Mouse (Mus musculus): ENCODE data around the gene Aig1. TPM values are rescaled to one million over a fixed set of nuclear protein-coding genes. Genes with fewer than 3 reads are reported as not detected.

Aig1 gene
- polyA plus RNA-seq, 1 experiment = 70.7 TPM

DNA sequence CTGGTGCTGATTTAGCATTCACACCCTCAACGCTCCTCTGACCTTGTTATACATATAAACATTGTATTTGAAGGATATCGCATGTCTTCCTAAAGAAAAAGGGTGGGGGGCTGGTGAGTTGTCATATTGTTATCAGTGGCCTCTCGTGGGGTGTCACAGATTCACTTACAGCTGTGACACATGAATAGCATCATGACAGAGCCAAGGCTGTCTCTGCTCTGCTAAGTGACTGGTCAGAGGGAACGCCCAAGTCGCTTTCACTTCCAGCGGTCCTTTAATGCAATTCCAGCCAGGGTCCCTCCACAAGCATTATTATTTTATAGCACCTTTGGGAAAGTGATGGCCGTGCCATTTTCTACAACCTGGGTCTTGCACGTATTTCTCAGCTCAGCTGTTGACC lies 271.3 kb downstream of the Aig1 start:
- Histone ChIP-seq H3K4me1 (ENCODE audit: control insufficient read depth, insufficient read depth, insufficient read length, low read length) (no peaks in the 10 kb centered on the region), H3K27me3 (ENCODE audit: control insufficient read depth, insufficient read depth, low read length) (peaks cover 2% of the 10 kb centered on the region; the same call in 1 of the 2 replicates), H3K27ac (ENCODE audit: insufficient read depth, low read depth, low read length) (no peak overlapping the region), H3K4me3 (ENCODE audit: low read depth, low read length) (no peak overlapping the region), H3K36me3 (ENCODE audit: control insufficient read depth, insufficient read depth, low read length) (no peaks in the 10 kb centered on the region)
- no peak for TF ChIP-seq CTCF (IDR thresholded peaks at IDR 0.05; ENCODE audit: extremely low read depth, insufficient read length, insufficient replicate concordance, low read depth, low read length)
- no peak for TF ChIP-seq POLR2A (IDR thresholded peaks at IDR 0.05; ENCODE audit: low read depth, low read length)
- WGBS = 78% methylated on average over 8 of the region's 8 CpGs

Other genes starting within 250 kb of the Aig1 start
- 2.0 and 4.2 TPM in 2 replicates for gene Hivep2, start 97.1 kb upstream of the Aig1 start, polyA plus RNA-seq (2012; rRNA removed)